9 mouse cellular contexts compared by ENCODE assay signal in genomic region chr5:123700625-123701024, GRCm38 (mm10). TPM values are rescaled to one million over a fixed set of nuclear protein-coding genes. Genes with fewer than 3 reads are reported as not detected.
A peak's percentile ranks its signal among the peaks of the same experiment; 100 is the strongest.
DNase-seq lines count a peak whose midpoint lies in the region; ATAC-seq and TF ChIP-seq lines count a peak whose summit lies in the region.
"Had no signal": no experiment of that assay in that cellular context is flagged by ENCODE, and none has a peak within 500 bp of the region (broad histone marks: within the 10 kb centered on the region; RNA-seq: fewer than 3 reads in every experiment).

No protein-coding gene starts in this region.

- 56% methylated on average over 11 of the region's 11 CpGs for WGBS in intestine, postnatal 0 days
- WGBS in intestine, embryonic 16.5 days, result 61% methylated on average over 11 of the region's 11 CpGs
- 78% methylated on average over 11 of the region's 11 CpGs for WGBS in hindbrain, embryonic 13.5 days

- peak; percentile 29 for TF ChIP-seq CTCF in intestine, postnatal 0 days (IDR thresholded peaks at IDR 0.05; ENCODE audit: low read depth)

- H3K27me3 ChIP-seq in intestine, postnatal 0 days (replicated peaks; ENCODE audit: control insufficient read depth, insufficient read depth, low read length), result no peaks in the 10 kb centered on the region
- no peaks in the 10 kb centered on the region for H3K27me3 ChIP-seq in intestine, embryonic 16.5 days (replicated peaks; ENCODE audit: control insufficient read depth, insufficient read depth, low read length)
- H3K27me3 ChIP-seq in hindbrain, embryonic 13.5 days, result no peaks in the 10 kb centered on the region
- H3K27me3 ChIP-seq: Patski had no signal

- H3K4me3 ChIP-seq in intestine, postnatal 0 days (ENCODE audit: low read depth, low read length), result no peak overlapping the region
- H3K4me3 ChIP-seq in intestine, embryonic 16.5 days (ENCODE audit: low read length), result no peak overlapping the region
- H3K4me3 ChIP-seq in hindbrain, embryonic 13.5 days, result no peak overlapping the region

- H3K9ac ChIP-seq in intestine, postnatal 0 days (ENCODE audit: low read depth, low read length), result no peak overlapping the region
- H3K9ac ChIP-seq in intestine, embryonic 16.5 days (ENCODE audit: low read depth, low read length), result no peak overlapping the region
- H3K9ac ChIP-seq in hindbrain, embryonic 13.5 days, result no peak overlapping the region

- intact Hi-C loops in gastrocnemius, postnatal 36 days (cut with DNase I), result no loop called here

- H3K4me2 ChIP-seq in intestine, postnatal 0 days (replicated peaks; ENCODE audit: low read depth), result no peak overlapping the region
- no peak overlapping the region for H3K4me2 ChIP-seq in intestine, embryonic 16.5 days (ENCODE audit: low read depth, low read length)
- H3K4me2 ChIP-seq in hindbrain, embryonic 13.5 days, result no peak overlapping the region

- H3K36me3 ChIP-seq in intestine, postnatal 0 days (ENCODE audit: control insufficient read depth, insufficient read depth), result peaks cover 67% of the 10 kb centered on the region
- H3K36me3 ChIP-seq in intestine, embryonic 16.5 days (ENCODE audit: control insufficient read depth, insufficient read depth, low read length), result peaks cover 25% of the 10 kb centered on the region
- peaks cover 81% of the 10 kb centered on the region for H3K36me3 ChIP-seq in hindbrain, embryonic 13.5 days

- no peaks in the 10 kb centered on the region for H3K4me1 ChIP-seq in intestine, postnatal 0 days (replicated peaks; ENCODE audit: control insufficient read depth, insufficient read depth, low read length)
- H3K4me1 ChIP-seq in intestine, embryonic 16.5 days (ENCODE audit: control insufficient read depth, insufficient read depth, low read length), result no peaks in the 10 kb centered on the region
- H3K4me1 ChIP-seq in hindbrain, embryonic 13.5 days (replicated peaks), result no peaks in the 10 kb centered on the region

- H3K27ac ChIP-seq in intestine, postnatal 0 days (ENCODE audit: low read depth, low read length), result peak overlapping the region; percentile 28; the same call in 1 of the 2 replicates
- H3K27ac ChIP-seq in intestine, embryonic 16.5 days (ENCODE audit: low read length), result no peak overlapping the region
- H3K27ac ChIP-seq in hindbrain, embryonic 13.5 days, result no peak overlapping the region

- peak; percentile 70 for DNase-seq in adrenal gland, adult 2 months
- DNase-seq in gastrocnemius, postnatal 36 days, result peak; percentile 50 to 72
- peak; percentile 26 to 47 for DNase-seq in layer of hippocampus, postnatal 14 days (ENCODE audit: low spot score in 2 of 2)
- DNase-seq in right cerebral cortex, postnatal 36 days (ENCODE audit: low spot score in 2 of 2), result peak; percentile 12 to 24
- no peak for DNase-seq in thymus, postnatal 4 days

- no peaks in the 10 kb centered on the region for H3K9me3 ChIP-seq in intestine, postnatal 0 days (ENCODE audit: control insufficient read depth)
- no peaks in the 10 kb centered on the region for H3K9me3 ChIP-seq in intestine, embryonic 16.5 days (ENCODE audit: control insufficient read depth, low read length)
- H3K9me3 ChIP-seq in hindbrain, embryonic 13.5 days, result no peaks in the 10 kb centered on the region

- no peak for ATAC-seq in intestine, postnatal 0 days
- no peak for ATAC-seq in intestine, embryonic 16.5 days
- ATAC-seq in hindbrain, embryonic 13.5 days (ENCODE audit: low FRiP score), result no peak
- ATAC-seq: Patski had no signal

RNA-seq across cellular contexts. Expression of gene Clip1, which starts 16.2 kb away (rescaled TPM):
- polyA plus RNA-seq in intestine, postnatal 0 days (2015; fragmentation: Nextera tagmentation; extraction: Ambion mirVana), result 15.7 and 17.7 TPM in 2 replicates
- polyA plus RNA-seq in intestine, embryonic 16.5 days (2015; fragmentation: Nextera tagmentation; extraction: Ambion mirVana), result 20.6 and 23.7 TPM in 2 replicates
- 10 to 100 TPM; 82.3 TPM for total RNA-seq in adrenal gland, adult 2 months (2021)
- 19.4 and 32.0 TPM in 2 replicates for polyA plus RNA-seq in adrenal gland, adult 2 months (2012; rRNA removed)
- total RNA-seq in gastrocnemius, postnatal 36 days (2021), result 100 to 1,000 TPM; 264 to 276 TPM
- total RNA-seq in layer of hippocampus, postnatal 14 days (2021), result 100 to 1,000 TPM; 112 to 122 TPM
- polyA plus RNA-seq in hindbrain, embryonic 13.5 days (2015; fragmentation: Nextera tagmentation; extraction: Ambion mirVana), result 80.2 and 84.8 TPM in 2 replicates

RNA-seq across cellular contexts. Expression of gene Zcchc8, which starts 20.3 kb away (rescaled TPM):
- polyA plus RNA-seq in intestine, postnatal 0 days (2015; fragmentation: Nextera tagmentation; extraction: Ambion mirVana), result 27.1 and 32.6 TPM in 2 replicates
- polyA plus RNA-seq in intestine, embryonic 16.5 days (2015; fragmentation: Nextera tagmentation; extraction: Ambion mirVana), result 50.9 and 54.8 TPM in 2 replicates
- total RNA-seq in adrenal gland, adult 2 months (2021), result 10 to 100 TPM; 40.6 to 43.1 TPM
- 21.3 and 21.7 TPM in 2 replicates for polyA plus RNA-seq in adrenal gland, adult 2 months (2012; rRNA removed)
- total RNA-seq in gastrocnemius, postnatal 36 days (2021), result 10 to 100 TPM in 1 of 2 experiments, 1 to 10 TPM in 1; 9.9 to 17.6 TPM
- 10 to 100 TPM; 44.3 to 50.0 TPM for total RNA-seq in layer of hippocampus, postnatal 14 days (2021)
- 68.7 and 70.7 TPM in 2 replicates for polyA plus RNA-seq in hindbrain, embryonic 13.5 days (2015; fragmentation: Nextera tagmentation; extraction: Ambion mirVana)

RNA-seq across cellular contexts. Expression of gene Rsrc2, which starts 48.6 kb away (rescaled TPM):
- polyA plus RNA-seq in intestine, postnatal 0 days (2015; fragmentation: Nextera tagmentation; extraction: Ambion mirVana), result 65.2 and 68.7 TPM in 2 replicates
- polyA plus RNA-seq in intestine, embryonic 16.5 days (2015; fragmentation: Nextera tagmentation; extraction: Ambion mirVana), result 73.3 and 78.0 TPM in 2 replicates
- total RNA-seq in adrenal gland, adult 2 months (2021), result 10 to 100 TPM; 60.9 to 83.0 TPM
- 5.0 and 5.2 TPM in 2 replicates for polyA plus RNA-seq in adrenal gland, adult 2 months (2012; rRNA removed)
- total RNA-seq in gastrocnemius, postnatal 36 days (2021), result 10 to 100 TPM; 30.2 to 40.5 TPM
- total RNA-seq in layer of hippocampus, postnatal 14 days (2021), result 10 to 100 TPM; 89.5 to 96.9 TPM
- polyA plus RNA-seq in hindbrain, embryonic 13.5 days (2015; fragmentation: Nextera tagmentation; extraction: Ambion mirVana), result 169 and 177 TPM in 2 replicates

RNA-seq across cellular contexts. Expression of gene Kntc1, which starts 48.9 kb away (rescaled TPM):
- 4.5 and 5.0 TPM in 2 replicates for polyA plus RNA-seq in intestine, postnatal 0 days (2015; fragmentation: Nextera tagmentation; extraction: Ambion mirVana)
- 14.6 and 15.1 TPM in 2 replicates for polyA plus RNA-seq in intestine, embryonic 16.5 days (2015; fragmentation: Nextera tagmentation; extraction: Ambion mirVana)
- under 1 TPM; 0.38 to 0.61 TPM for total RNA-seq in adrenal gland, adult 2 months (2021)
- 0.30 and 0.90 TPM in 2 replicates for polyA plus RNA-seq in adrenal gland, adult 2 months (2012; rRNA removed)
- total RNA-seq in gastrocnemius, postnatal 36 days (2021), result under 1 TPM; 0.69 to 0.92 TPM
- 1 to 10 TPM; 1.7 to 2.9 TPM for total RNA-seq in layer of hippocampus, postnatal 14 days (2021)
- 7.2 and 7.4 TPM in 2 replicates for polyA plus RNA-seq in hindbrain, embryonic 13.5 days (2015; fragmentation: Nextera tagmentation; extraction: Ambion mirVana)

Comparison
In these comparisons a context has a peak if more than half of its experiments do, and no peak if none do; other contexts are left out.
1. RNA of gene Rsrc2, which starts 48.6 kb away (polyA plus RNA-seq): 169 to 177 TPM in hindbrain, embryonic 13.5 days, 73.3 to 78.0 TPM in intestine, embryonic 16.5 days and 65.2 to 68.7 TPM in intestine, postnatal 0 days; 5.0 to 5.2 TPM in adrenal gland, adult 2 months; every median in the first group is over 10 times any median in the second.